ENCODE assay signal across 8 mouse cellular contexts in genomic region chr6:39066935-39067578, GRCm38 (mm10). TPM values are rescaled to one million over a fixed set of nuclear protein-coding genes. Genes with fewer than 3 reads are reported as not detected.
DNase-seq lines count a peak whose midpoint lies in the region; ATAC-seq lines count a peak whose summit lies in the region.

No protein-coding gene starts in this region.

- ATAC-seq in frontal cortex, adult (ENCODE audit: low TSS enrichment): peak; percentile 89

- peak; percentile 68 for DNase-seq in R1 (ENCODE audit: low read depth, low spot score)
- peak; percentile 75 for DNase-seq in cerebellum, adult 8-10 months
- DNase-seq in hindlimb bud, embryonic 11.5 days (ENCODE audit: extremely low spot score, low read depth, low spot score): peak; percentile 61
- peak; percentile 85 to 87 for DNase-seq in left cerebral cortex, adult 18-20 months (ENCODE audit: low spot score in 2 of 2)
- peak; percentile 80 to 85 for DNase-seq in lung, postnatal 4 days
- DNase-seq in right cerebral cortex, adult 2 months (ENCODE audit: low spot score in 2 of 2): peak; percentile 87
- peak; percentile 86 for DNase-seq in urinary bladder, postnatal 14 days (ENCODE audit: low spot score)

RNA-seq across cellular contexts. Expression of gene Parp12, which starts 51.1 kb away (rescaled TPM):
- total RNA-seq in left cerebral cortex, adult 18-20 months (2021): 1 to 10 TPM; 7.3 to 7.9 TPM

Comparison
In these comparisons a context has a peak if more than half of its experiments do, and no peak if none do; other contexts are left out.
1. Peak in every context shown above with its lines: DNase-seq and ATAC-seq.